Mouse (Mus musculus): ENCODE measurements around the gene Det1.
A peak's percentile ranks its signal among the peaks of the same experiment; 100 is the strongest.

Gene Det1

DNA sequence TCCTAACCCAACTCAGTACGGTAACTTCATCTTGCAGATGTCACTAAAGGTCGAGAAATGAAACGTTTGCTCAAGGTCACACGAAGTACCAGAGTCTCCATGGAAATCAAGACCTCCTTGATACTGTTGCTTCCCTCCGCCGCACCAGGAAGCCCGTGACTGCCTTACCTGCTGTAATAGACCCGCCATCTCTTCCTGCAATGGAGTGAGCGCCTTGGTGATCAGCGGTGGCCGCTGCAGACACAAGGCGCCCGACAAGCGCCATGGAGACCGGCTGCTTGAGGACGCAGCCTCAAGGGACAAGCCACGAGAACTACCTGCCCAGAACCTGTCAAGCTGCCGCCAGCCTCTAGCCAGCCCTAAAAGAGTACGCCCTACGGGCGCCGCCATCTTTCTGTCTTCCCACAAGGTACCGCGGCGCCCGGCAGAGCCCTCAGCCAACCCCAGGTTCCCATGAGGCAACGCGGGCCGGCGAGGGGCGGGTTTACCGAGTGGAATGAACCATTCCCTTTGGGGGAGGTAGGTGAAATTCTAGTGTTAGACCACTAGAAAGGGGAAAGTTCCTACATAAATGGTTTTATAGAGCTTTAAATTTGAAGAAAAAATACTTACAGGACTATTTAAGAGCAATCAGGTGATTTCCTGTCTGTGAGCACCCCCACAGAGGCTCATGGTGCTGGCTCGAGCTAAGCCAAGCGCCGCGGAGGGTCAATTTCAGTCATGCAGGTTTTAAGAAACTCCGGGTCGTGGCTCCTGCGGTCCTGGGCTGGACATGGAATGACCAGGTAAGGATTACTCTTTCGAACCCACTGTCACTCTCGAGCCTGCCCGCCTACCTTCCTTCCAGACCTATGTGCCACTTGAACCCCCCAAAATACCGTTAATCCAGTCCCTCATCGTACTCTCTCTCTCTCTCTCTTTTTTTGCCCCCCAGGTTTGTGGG, 64.2 kb downstream of the Det1 start, which contains the start of the genes Mrps11 and Mrpl46:
Mrps11 (plus strand) TSS at position 481 of the 943 bp plus-strand sequence.
Mrpl46 (minus strand) TSS at position 893 of the 943 bp plus-strand sequence.
- peak; percentile 77 for DNase-seq (ENCODE audit: low read depth)

DNA sequence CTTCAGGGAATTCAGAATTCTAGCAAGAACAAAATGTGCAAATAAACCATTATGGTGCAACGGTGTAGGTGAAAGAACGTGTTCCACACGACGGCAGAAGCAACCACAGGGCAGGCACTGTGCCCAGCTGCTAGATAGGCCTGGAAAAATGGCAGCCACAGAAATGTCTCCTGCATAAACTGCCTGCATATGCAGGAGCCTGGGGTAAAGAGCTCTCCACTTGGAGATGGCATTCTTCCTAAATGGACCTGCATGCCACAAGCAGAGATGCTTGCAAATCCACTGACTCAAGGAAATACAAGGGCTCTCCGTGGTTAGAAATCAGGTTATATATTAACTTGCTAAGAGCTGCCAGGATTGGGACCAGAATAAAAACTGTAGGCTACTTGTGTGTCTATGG, 68.3 kb downstream of the Det1 start:
- no peak for DNase-seq (ENCODE audit: low read depth)

Measured in fibroblast of lung, adult 2 months (primary cell).